Mouse (Mus musculus): ENCODE measurements around the gene Pum3. TPM values are rescaled to one million over a fixed set of nuclear protein-coding genes. Genes with fewer than 3 reads are reported as not detected.

Gene Pum3
- polyA plus RNA-seq, 1 experiment from 2014 or later = 76.1 TPM

- H3K27ac ChIP-seq = no peak overlapping the region
- no peaks in the 10 kb centered on the region for H3K4me1 ChIP-seq
- no peak overlapping the region for H3K4me3 ChIP-seq
- H3K9me3 ChIP-seq = no peaks in the 10 kb centered on the region
- H3K36me3 ChIP-seq = peaks cover 68% of the 10 kb centered on the region
- no peak overlapping the region for H3K4me2 ChIP-seq (replicated peaks)
- WGBS = 69% methylated on average over 11 of the region's 11 CpGs
- H3K27me3 ChIP-seq (replicated peaks) = no peaks in the 10 kb centered on the region
- no peak overlapping the region for H3K9ac ChIP-seq
- no peak for ATAC-seq (ENCODE audit: low FRiP score, low read depth)
Observed at GRCm38 (mm10) chr19:27416569-27416968, 13.1 kb downstream of the Pum3 start.

- peaks cover 44% of the 10 kb centered on the region for H3K36me3 ChIP-seq
- H3K4me1 ChIP-seq = no peaks in the 10 kb centered on the region
- H3K4me2 ChIP-seq (replicated peaks) = no peak overlapping the region
- no peak overlapping the region for H3K4me3 ChIP-seq
- no peak overlapping the region for H3K9ac ChIP-seq
- H3K27me3 ChIP-seq (replicated peaks) = no peaks in the 10 kb centered on the region
- no peaks in the 10 kb centered on the region for H3K9me3 ChIP-seq
- H3K27ac ChIP-seq = no peak overlapping the region
- ATAC-seq (ENCODE audit: low FRiP score, low read depth) = no peak
- WGBS = 93% methylated on average over 4 of the region's 4 CpGs
Observed at GRCm38 (mm10) chr19:27411340-27411739, 18.3 kb downstream of the Pum3 start.

GRCm38 (mm10) chr19:27410751-27411150 lies 18.9 kb downstream of the Pum3 start:
- ATAC-seq (ENCODE audit: low FRiP score, low read depth) = no peak
- Histone ChIP-seq H3K9ac (no peak overlapping the region), H3K4me2 (replicated peaks) (no peak overlapping the region), H3K27me3 (replicated peaks) (no peaks in the 10 kb centered on the region), H3K9me3 (no peaks in the 10 kb centered on the region), H3K4me1 (no peaks in the 10 kb centered on the region), H3K27ac (no peak overlapping the region), H3K4me3 (no peak overlapping the region), H3K36me3 (peaks cover 39% of the 10 kb centered on the region)
- 94% methylated on average over 4 of the region's 4 CpGs for WGBS

- ATAC-seq (ENCODE audit: low FRiP score, low read depth) = no peak
- H3K27ac ChIP-seq = no peak overlapping the region
- H3K4me3 ChIP-seq = no peak overlapping the region
- peaks cover 39% of the 10 kb centered on the region for H3K36me3 ChIP-seq
- no peak overlapping the region for H3K4me2 ChIP-seq (replicated peaks)
- H3K27me3 ChIP-seq (replicated peaks) = no peaks in the 10 kb centered on the region
- H3K9ac ChIP-seq = no peak overlapping the region
- no peaks in the 10 kb centered on the region for H3K4me1 ChIP-seq
- no peaks in the 10 kb centered on the region for H3K9me3 ChIP-seq
Observed at GRCm38 (mm10) chr19:27409782-27410181, 19.8 kb downstream of the Pum3 start.

- no peak overlapping the region for H3K27ac ChIP-seq
- H3K27me3 ChIP-seq (replicated peaks) = no peaks in the 10 kb centered on the region
- no peaks in the 10 kb centered on the region for H3K4me1 ChIP-seq
- peaks cover 38% of the 10 kb centered on the region for H3K36me3 ChIP-seq
- 92% methylated on average over 4 of the region's 4 CpGs for WGBS
- no peak overlapping the region for H3K4me2 ChIP-seq (replicated peaks)
- H3K9me3 ChIP-seq = no peaks in the 10 kb centered on the region
- H3K9ac ChIP-seq = no peak overlapping the region
- ATAC-seq (ENCODE audit: low FRiP score, low read depth) = no peak
- H3K4me3 ChIP-seq = no peak overlapping the region
Observed at GRCm38 (mm10) chr19:27409196-27409595, 20.4 kb downstream of the Pum3 start.

- H3K9ac ChIP-seq = no peak overlapping the region
- no peak overlapping the region for H3K4me3 ChIP-seq
- no peaks in the 10 kb centered on the region for H3K9me3 ChIP-seq
- H3K4me1 ChIP-seq = no peaks in the 10 kb centered on the region
- H3K27ac ChIP-seq = no peak overlapping the region
- H3K4me2 ChIP-seq (replicated peaks) = no peak overlapping the region
- H3K27me3 ChIP-seq (replicated peaks) = no peaks in the 10 kb centered on the region
- H3K36me3 ChIP-seq = peaks cover 71% of the 10 kb centered on the region
- 53% methylated on average over 9 of the region's 9 CpGs for WGBS
- ATAC-seq (ENCODE audit: low FRiP score, low read depth) = no peak
Observed at GRCm38 (mm10) chr19:27397797-27398196, 31.8 kb downstream of the Pum3 start.

- Histone ChIP-seq H3K4me2 (replicated peaks) (no peak overlapping the region), H3K9me3 (no peaks in the 10 kb centered on the region), H3K27ac (no peak overlapping the region), H3K9ac (no peak overlapping the region), H3K4me1 (no peaks in the 10 kb centered on the region), H3K27me3 (replicated peaks) (no peaks in the 10 kb centered on the region), H3K4me3 (no peak overlapping the region), H3K36me3 (peaks cover 72% of the 10 kb centered on the region)
- WGBS = 64% methylated on average over 5 of the region's 5 CpGs
- ATAC-seq (ENCODE audit: low FRiP score, low read depth) = no peak
Observed at GRCm38 (mm10) chr19:27397223-27397622, 32.4 kb downstream of the Pum3 start.

- no peaks in the 10 kb centered on the region for H3K9me3 ChIP-seq
- no peak overlapping the region for H3K4me2 ChIP-seq (replicated peaks)
- no peaks in the 10 kb centered on the region for H3K27me3 ChIP-seq (replicated peaks)
- H3K4me1 ChIP-seq = no peaks in the 10 kb centered on the region
- 75% methylated on average over 2 of the region's 2 CpGs for WGBS
- H3K9ac ChIP-seq = no peak overlapping the region
- no peak for ATAC-seq (ENCODE audit: low FRiP score, low read depth)
- H3K36me3 ChIP-seq = peaks cover 69% of the 10 kb centered on the region
- no peak overlapping the region for H3K27ac ChIP-seq
- H3K4me3 ChIP-seq = no peak overlapping the region
Observed at GRCm38 (mm10) chr19:27396719-27397118, 32.9 kb downstream of the Pum3 start.

- Histone ChIP-seq H3K9me3 (no peaks in the 10 kb centered on the region), H3K4me2 (replicated peaks) (no peak overlapping the region), H3K4me1 (no peaks in the 10 kb centered on the region), H3K27ac (no peak overlapping the region), H3K9ac (no peak overlapping the region), H3K27me3 (replicated peaks) (no peaks in the 10 kb centered on the region), H3K4me3 (no peak overlapping the region), H3K36me3 (peaks cover 70% of the 10 kb centered on the region)
- WGBS = 92% methylated on average over 5 of the region's 5 CpGs
- ATAC-seq (ENCODE audit: low FRiP score, low read depth) = no peak
Observed at GRCm38 (mm10) chr19:27395936-27396335, 33.7 kb downstream of the Pum3 start.

GRCm38 (mm10) chr19:27395481-27395880 lies 34.1 kb downstream of the Pum3 start:
- WGBS = 91% methylated on average over 8 of the region's 8 CpGs
- ATAC-seq (ENCODE audit: low FRiP score, low read depth) = no peak

GRCm38 (mm10) chr19:27394341-27394990 lies 35.2 kb downstream of the Pum3 start:
- peaks cover 71% of the 10 kb centered on the region for H3K36me3 ChIP-seq
- 93% methylated on average over 7 of the region's 7 CpGs for WGBS

More at GRCm38 (mm10) chr19:27395481-27395880, 34.1 kb downstream of the Pum3 start:
- Histone ChIP-seq H3K9me3 (no peaks in the 10 kb centered on the region), H3K36me3 (peaks cover 72% of the 10 kb centered on the region), H3K4me1 (no peaks in the 10 kb centered on the region), H3K4me3 (no peak overlapping the region), H3K4me2 (replicated peaks) (no peak overlapping the region), H3K9ac (no peak overlapping the region), H3K27ac (no peak overlapping the region), H3K27me3 (replicated peaks) (no peaks in the 10 kb centered on the region)

GRCm38 (mm10) chr19:27392431-27392830 lies 37.2 kb downstream of the Pum3 start:
- H3K27ac ChIP-seq = no peak overlapping the region
- no peak overlapping the region for H3K9ac ChIP-seq
- H3K4me3 ChIP-seq = no peak overlapping the region
- no peaks in the 10 kb centered on the region for H3K4me1 ChIP-seq
- peaks cover 67% of the 10 kb centered on the region for H3K36me3 ChIP-seq
- ATAC-seq (ENCODE audit: low FRiP score, low read depth) = no peak
- no peak overlapping the region for H3K4me2 ChIP-seq (replicated peaks)
- H3K9me3 ChIP-seq = no peaks in the 10 kb centered on the region
- no peaks in the 10 kb centered on the region for H3K27me3 ChIP-seq (replicated peaks)
- WGBS = 94% methylated on average over 2 of the region's 2 CpGs

More at GRCm38 (mm10) chr19:27394341-27394990, 35.2 kb downstream of the Pum3 start:
- H3K27me3 ChIP-seq (replicated peaks) = no peaks in the 10 kb centered on the region
- no peaks in the 10 kb centered on the region for H3K9me3 ChIP-seq
- no peak for ATAC-seq (ENCODE audit: low FRiP score, low read depth)
- no peaks in the 10 kb centered on the region for H3K4me1 ChIP-seq
- H3K27ac ChIP-seq = no peak overlapping the region
- no peak overlapping the region for H3K4me2 ChIP-seq (replicated peaks)
- no peak overlapping the region for H3K4me3 ChIP-seq
- H3K9ac ChIP-seq = no peak overlapping the region

- WGBS = 87% methylated on average over 2 of the region's 2 CpGs
Observed at GRCm38 (mm10) chr19:27391344-27391743, 38.3 kb downstream of the Pum3 start.

More at GRCm38 (mm10) chr19:27391344-27391743, 38.3 kb downstream of the Pum3 start:
- ATAC-seq (ENCODE audit: low FRiP score, low read depth) = no peak
- H3K27ac ChIP-seq = no peak overlapping the region
- no peak overlapping the region for H3K4me2 ChIP-seq (replicated peaks)
- H3K9ac ChIP-seq = no peak overlapping the region
- H3K27me3 ChIP-seq (replicated peaks) = no peaks in the 10 kb centered on the region
- H3K36me3 ChIP-seq = peaks cover 71% of the 10 kb centered on the region
- no peaks in the 10 kb centered on the region for H3K9me3 ChIP-seq
- H3K4me1 ChIP-seq = no peaks in the 10 kb centered on the region
- no peak overlapping the region for H3K4me3 ChIP-seq

Measured in neural tube, embryonic 12.5 days (tissue).